Mouse (Mus musculus) brain, adult 2 months (tissue): ENCODE data around the gene Psmd11.
"Not testable (repeated sequence)": the region's sequence is repeated elsewhere in the genome, so short reads cannot be mapped to it uniquely, and the experiment has no call there.

Experiments
- DNase-seq: peaks from one replicate; pipeline ENCODE4 v3.0.0; 2011; ENCODE audit warnings: low read depth, low spot score

Gene Psmd11

GRCm38 (mm10) chr11:80428381-80429008 lies at the start of gene Psmd11:
TSS of gene Psmd11 (plus strand) at chr11:80428615.
- peak; percentile 99 for DNase-seq

- DNase-seq: not testable (repeated sequence)
Observed at GRCm38 (mm10) chr11:80379184-80379583, 49.2 kb upstream of the Psmd11 start.

- peak; percentile 45 for DNase-seq
Observed at GRCm38 (mm10) chr11:80382626-80383018, 45.8 kb upstream of the Psmd11 start.

GRCm38 (mm10) chr11:80383019-80383625 lies 45.3 kb upstream of the Psmd11 start, which contains the start of gene Zfp207:
TSS of gene Zfp207 (plus strand) at chr11:80383279.
- DNase-seq: peak; percentile 99

- no peak for DNase-seq
Observed at GRCm38 (mm10) chr11:80383626-80384046, 44.8 kb upstream of the Psmd11 start.

- no peak for DNase-seq
Observed at GRCm38 (mm10) chr11:80384461-80384860, 44.0 kb upstream of the Psmd11 start.

- no peak for DNase-seq
Observed at GRCm38 (mm10) chr11:80385055-80385454, 43.4 kb upstream of the Psmd11 start.

GRCm38 (mm10) chr11:80386790-80387189 lies 41.6 kb upstream of the Psmd11 start:
- no peak for DNase-seq

- no peak for DNase-seq
Observed at GRCm38 (mm10) chr11:80389885-80390284, 38.5 kb upstream of the Psmd11 start.

GRCm38 (mm10) chr11:80391407-80392120 lies 36.9 kb upstream of the Psmd11 start:
- no peak for DNase-seq

GRCm38 (mm10) chr11:80395930-80396329 lies 32.5 kb upstream of the Psmd11 start:
- DNase-seq: no peak

GRCm38 (mm10) chr11:80396617-80397016 lies 31.8 kb upstream of the Psmd11 start:
- DNase-seq: no peak

GRCm38 (mm10) chr11:80407878-80408277 lies 20.5 kb upstream of the Psmd11 start:
- DNase-seq: not testable (repeated sequence)

GRCm38 (mm10) chr11:80410377-80410776 lies 18.0 kb upstream of the Psmd11 start:
- DNase-seq: no peak

GRCm38 (mm10) chr11:80417085-80417484 lies 11.3 kb upstream of the Psmd11 start:
- DNase-seq: peak; percentile 44

- no peak for DNase-seq
Observed at GRCm38 (mm10) chr11:80419743-80420142, 8.7 kb upstream of the Psmd11 start.

GRCm38 (mm10) chr11:80420202-80420984 lies 8.0 kb upstream of the Psmd11 start:
- DNase-seq: no peak

- no peak for DNase-seq
Observed at GRCm38 (mm10) chr11:80421421-80422047, 6.9 kb upstream of the Psmd11 start.

- DNase-seq: no peak
Observed at GRCm38 (mm10) chr11:80424691-80425090, 3.7 kb upstream of the Psmd11 start.

GRCm38 (mm10) chr11:80425247-80425778 lies 3.1 kb upstream of the Psmd11 start:
- peak; percentile 13 for DNase-seq
